Mouse (Mus musculus) ZHBTc4 (cell line): Measurements from ENCODE around the gene Gm5039.
A peak's percentile ranks its signal among the peaks of the same experiment; 100 is the strongest.
"Not testable (repeated sequence)": the region's sequence is repeated elsewhere in the genome, so short reads cannot be mapped to it uniquely, and the experiment has no call there.

Source experiments
- DNase-seq: peaks from one replicate; pipeline ENCODE4 v3.0.0-alpha.2; 2011; ENCODE audit warnings: low read depth, low spot score

Gm5039 gene

GRCm38 (mm10) chr12:88323926-88324325 lies at the start of gene Gm5039:
Gene Gm5039 (minus strand): TSS chr12:88324026.
- DNase-seq: not testable (repeated sequence)

GRCm38 (mm10) chr12:88372018-88372417 lies 48.2 kb upstream of the Gm5039 start:
- no peak for DNase-seq

GRCm38 (mm10) chr12:88370321-88370720 lies 46.5 kb upstream of the Gm5039 start:
- not testable (repeated sequence) for DNase-seq

GRCm38 (mm10) chr12:88369690-88370089 lies 45.9 kb upstream of the Gm5039 start:
- not testable (repeated sequence) for DNase-seq

GRCm38 (mm10) chr12:88368618-88369017 lies 44.8 kb upstream of the Gm5039 start:
- DNase-seq: no peak

- DNase-seq: no peak
These were observed 43.8 kb upstream of the Gm5039 start for GRCm38 (mm10) chr12:88367673-88368072.

GRCm38 (mm10) chr12:88361120-88361445 lies 37.3 kb upstream of the Gm5039 start:
- no peak for DNase-seq

GRCm38 (mm10) chr12:88360441-88361119 lies 36.8 kb upstream of the Gm5039 start, which contains the start of gene Adck1:
Gene Adck1 (plus strand): TSS chr12:88360554.
- DNase-seq: peak; percentile 90

- DNase-seq: peak; percentile 60
These were observed 30.4 kb upstream of the Gm5039 start for GRCm38 (mm10) chr12:88354182-88354702.

- peak; percentile 65 for DNase-seq
These were observed 17.5 kb upstream of the Gm5039 start for GRCm38 (mm10) chr12:88341286-88341685.

GRCm38 (mm10) chr12:88336662-88337413 lies 13.0 kb upstream of the Gm5039 start:
- DNase-seq: not testable (repeated sequence)

- DNase-seq: no peak
These were observed 9.3 kb downstream of the Gm5039 start for GRCm38 (mm10) chr12:88314556-88314955.

- DNase-seq: not testable (repeated sequence)
These were observed 26.7 kb downstream of the Gm5039 start for GRCm38 (mm10) chr12:88297171-88297570.

GRCm38 (mm10) chr12:88293082-88293481 lies 30.7 kb downstream of the Gm5039 start:
- not testable (repeated sequence) for DNase-seq

- DNase-seq: not testable (repeated sequence)
These were observed 38.6 kb downstream of the Gm5039 start for GRCm38 (mm10) chr12:88285224-88285623.

- DNase-seq: not testable (repeated sequence)
These were observed 49.4 kb downstream of the Gm5039 start, which contains the start of gene Gm5662 for GRCm38 (mm10) chr12:88274400-88274799. Gene Gm5662 (minus strand): TSS chr12:88274500.
